Mouse (Mus musculus): ENCODE data around the gene Grid2.

DNA sequence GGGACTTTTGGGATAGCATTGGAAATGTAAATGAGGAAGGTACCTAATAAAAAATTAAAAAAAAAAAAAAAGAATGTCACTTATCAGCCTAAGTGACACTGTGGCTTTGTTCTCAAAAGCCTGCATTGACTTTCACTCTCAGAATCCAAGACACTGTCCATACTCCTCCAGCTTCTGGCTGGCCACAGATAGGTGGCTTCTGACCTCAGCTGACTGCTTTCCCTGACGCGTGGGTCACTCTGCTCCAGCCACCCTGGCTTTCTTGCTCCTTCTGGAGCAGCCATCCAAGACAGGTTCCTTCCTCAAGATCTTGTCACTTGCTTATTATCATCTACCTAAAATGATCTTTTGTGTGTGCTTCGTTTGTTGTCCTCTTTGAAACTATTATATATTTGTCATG, 1298.0 kb downstream of the Grid2 start:
- no peak for TF ChIP-seq POLR2A (IDR thresholded peaks at IDR 0.05; ENCODE audit: low read depth, low read length)
- TF ChIP-seq CTCF (IDR thresholded peaks at IDR 0.05; ENCODE audit: extremely low read depth, insufficient read length, insufficient replicate concordance, low read depth, low read length): no peak
